Mouse (Mus musculus) neutrophil, adult 5-6 weeks (primary cell): ENCODE measurements around the gene Nfkbie. TPM values are rescaled to one million over a fixed set of nuclear protein-coding genes. Genes with fewer than 3 reads are reported as not detected.

ENCODE experiments used
- ATAC-seq: fragments of 151-379, 151-347 bp; 2 replicates; pipeline ENCODE4 v1.8.0; 2017; ENCODE audit warnings: mild to moderate bottlenecking, moderate TSS enrichment; ENCODE audit not compliant: insufficient number of reproducible peaks, poor library complexity, low FRiP score, severe bottlenecking; ENCODE audit errors: extremely low read depth
- total RNA-seq: library from RNA; stranded (forward); fragments of 200-1000 nt; gene quantifications from 2 replicates; pipeline ENCODE4 v1.2.3, GENCODE M21; 2017

The Nfkbie gene
- total RNA-seq, 1 experiment from 2014 or later, result 59.9 TPM

GRCm38 (mm10) chr17:45539664-45540063 lies 15.8 kb upstream of the Nfkbie start:
- ATAC-seq, result no peak

GRCm38 (mm10) chr17:45542129-45542528 lies 13.4 kb upstream of the Nfkbie start:
- no peak for ATAC-seq

- ATAC-seq, result no peak
Measured at GRCm38 (mm10) chr17:45542705-45543104, 12.8 kb upstream of the Nfkbie start.

- no peak for ATAC-seq
Measured at GRCm38 (mm10) chr17:45543115-45543514, 12.4 kb upstream of the Nfkbie start.

- ATAC-seq, result no peak
Measured at GRCm38 (mm10) chr17:45544001-45544872, 11.3 kb upstream of the Nfkbie start.

- ATAC-seq, result no peak
Measured at GRCm38 (mm10) chr17:45544873-45545277, 10.6 kb upstream of the Nfkbie start.

- ATAC-seq, result no peak
Measured at GRCm38 (mm10) chr17:45545278-45545961, 10.1 kb upstream of the Nfkbie start.

- no peak for ATAC-seq
Measured at GRCm38 (mm10) chr17:45546941-45547340, 8.6 kb upstream of the Nfkbie start.

GRCm38 (mm10) chr17:45547461-45548190 lies 7.9 kb upstream of the Nfkbie start:
- no peak for ATAC-seq

- ATAC-seq, result no peak
Measured at GRCm38 (mm10) chr17:45548541-45549512, 6.7 kb upstream of the Nfkbie start.

GRCm38 (mm10) chr17:45549617-45550181 lies 5.8 kb upstream of the Nfkbie start, which contains the start of gene Tmem151b:
Tmem151b (minus strand) TSS chr17:45549677.
- no peak for ATAC-seq

GRCm38 (mm10) chr17:45550253-45550652 lies 5.2 kb upstream of the Nfkbie start:
- ATAC-seq, result no peak

- ATAC-seq, result no peak
Measured at GRCm38 (mm10) chr17:45551249-45551796, 4.2 kb upstream of the Nfkbie start.

- peak; percentile 74 for ATAC-seq
Measured at GRCm38 (mm10) chr17:45551816-45552451, 3.6 kb upstream of the Nfkbie start.

GRCm38 (mm10) chr17:45553065-45553464 lies 2.4 kb upstream of the Nfkbie start:
- no peak for ATAC-seq

- no peak for ATAC-seq
Measured at GRCm38 (mm10) chr17:45554420-45554819, 1.1 kb upstream of the Nfkbie start.

- ATAC-seq, result no peak
Measured at GRCm38 (mm10) chr17:45556107-45556489, 595 bp downstream of the Nfkbie start.
